ENCODE assay signal across 13 mouse cellular contexts in genomic region chr5:64780778-64781177, GRCm38 (mm10). TPM values are rescaled to one million over a fixed set of nuclear protein-coding genes. Genes with fewer than 3 reads are reported as not detected.
DNase-seq lines count a peak whose midpoint lies in the region; ATAC-seq lines count a peak whose summit lies in the region.
"Had no signal": no experiment of that assay in that cellular context is flagged by ENCODE, and none has a peak within 500 bp of the region (broad histone marks: within the 10 kb centered on the region; RNA-seq: fewer than 3 reads in every experiment).

No protein-coding gene starts in this region.

- ATAC-seq in erythroid progenitor cell, adult 5-6 weeks (replicated peaks; ENCODE audit: low FRiP score, poor library complexity, severe bottlenecking), result 0 out of 2 replicates have a peak, but pooled peaks have one; percentile 6
- peak; percentile 94 for ATAC-seq in megakaryocyte, adult 5-6 weeks (ENCODE audit: poor library complexity, severe bottlenecking)
- ATAC-seq in neural tube, embryonic 15.5 days (ENCODE audit: low FRiP score), result no peak
- ATAC-seq: hindbrain, embryonic 16.5 days had no signal

- 67% methylated on average over 7 of the region's 7 CpGs for WGBS in neural tube, embryonic 15.5 days

- H3K27ac ChIP-seq in neural tube, embryonic 15.5 days (replicated peaks), result no peak overlapping the region
- H3K27ac ChIP-seq: heart, adult 2 months; layer of hippocampus, adult 2 months; liver, embryonic 14.5 days; neural tube, embryonic 12.5 days had no signal

- H3K27me3 ChIP-seq in neural tube, embryonic 15.5 days (replicated peaks), result no peaks in the 10 kb centered on the region
- H3K27me3 ChIP-seq: neural tube, embryonic 12.5 days had no signal

- no peak overlapping the region for H3K4me3 ChIP-seq in neural tube, embryonic 15.5 days (replicated peaks)
- H3K4me3 ChIP-seq: heart, adult 2 months; layer of hippocampus, adult 2 months; neural tube, embryonic 12.5 days had no signal

- H3K9me3 ChIP-seq in neural tube, embryonic 15.5 days (replicated peaks), result no peaks in the 10 kb centered on the region
- H3K9me3 ChIP-seq: neural tube, embryonic 12.5 days had no signal

- intact Hi-C loops in left cerebral cortex, postnatal 36 days (cut with DNase I), result no loop called here

- H3K9ac ChIP-seq in neural tube, embryonic 15.5 days (replicated peaks), result no peak overlapping the region
- H3K9ac ChIP-seq: liver, embryonic 14.5 days; neural tube, embryonic 12.5 days had no signal

- no peak overlapping the region for H3K4me2 ChIP-seq in neural tube, embryonic 15.5 days
- H3K4me2 ChIP-seq: neural tube, embryonic 12.5 days had no signal

- no peaks in the 10 kb centered on the region for H3K4me1 ChIP-seq in neural tube, embryonic 15.5 days

- no peaks in the 10 kb centered on the region for H3K36me3 ChIP-seq in neural tube, embryonic 15.5 days
- H3K36me3 ChIP-seq: neural tube, embryonic 12.5 days had no signal

- peak; percentile 14 for DNase-seq in layer of hippocampus, adult 11-12 months (ENCODE audit: low spot score)
- DNase-seq in layer of hippocampus, postnatal 14 days (ENCODE audit: low spot score in 2 of 2), result no peak
- peak; percentile 76 for DNase-seq in thymus, postnatal 14 days
- DNase-seq in left cerebral cortex, postnatal 36 days (ENCODE audit: low spot score in 2 of 2), result no peak
- no peak for DNase-seq in adrenal gland, adult (ENCODE audit: inconsistent age in 2 of 2, low spot score in 1 of 2)

RNA-seq across cellular contexts. Expression of gene Klf3, which starts 22.4 kb away (rescaled TPM):
- total RNA-seq in layer of hippocampus, postnatal 14 days (2021), result 10 to 100 TPM; 46.4 TPM
- 583 and 622 TPM in 2 replicates for total RNA-seq in erythroid progenitor cell, adult 5-6 weeks (2015; ENCODE audit: low replicate concordance)
- 406 and 427 TPM in 2 replicates for total RNA-seq in erythroid progenitor cell, adult 5-6 weeks (2017; ENCODE audit: low replicate concordance)
- 114 and 119 TPM in 2 replicates for total RNA-seq in megakaryocyte, adult 5-6 weeks (2015)
- 43.4 and 55.4 TPM in 2 replicates for total RNA-seq in megakaryocyte, adult 5-6 weeks (2017)
- 10 to 100 TPM; 25.7 to 31.5 TPM for total RNA-seq in left cerebral cortex, postnatal 36 days (2021)
- 16.6 and 32.0 TPM in 2 replicates for polyA plus RNA-seq in neural tube, embryonic 15.5 days (2015; fragmentation: Nextera tagmentation; extraction: Ambion mirVana)

Comparison
In these comparisons a context has a peak if more than half of its experiments do, and no peak if none do; other contexts are left out.
1. DNase-seq: peak in layer of hippocampus, adult 11-12 months (single experiment) and thymus, postnatal 14 days (single experiment); none in layer of hippocampus, postnatal 14 days (0 of 2), left cerebral cortex, postnatal 36 days (0 of 2) and adrenal gland, adult (0 of 2).